Mouse (Mus musculus): ENCODE data around the gene Atad3a. TPM values are rescaled to one million over a fixed set of nuclear protein-coding genes. Genes with fewer than 3 reads are reported as not detected.

Atad3a gene
- total RNA-seq (2023), result 10 to 100 TPM; 14.9 to 15.3 TPM

DNA sequence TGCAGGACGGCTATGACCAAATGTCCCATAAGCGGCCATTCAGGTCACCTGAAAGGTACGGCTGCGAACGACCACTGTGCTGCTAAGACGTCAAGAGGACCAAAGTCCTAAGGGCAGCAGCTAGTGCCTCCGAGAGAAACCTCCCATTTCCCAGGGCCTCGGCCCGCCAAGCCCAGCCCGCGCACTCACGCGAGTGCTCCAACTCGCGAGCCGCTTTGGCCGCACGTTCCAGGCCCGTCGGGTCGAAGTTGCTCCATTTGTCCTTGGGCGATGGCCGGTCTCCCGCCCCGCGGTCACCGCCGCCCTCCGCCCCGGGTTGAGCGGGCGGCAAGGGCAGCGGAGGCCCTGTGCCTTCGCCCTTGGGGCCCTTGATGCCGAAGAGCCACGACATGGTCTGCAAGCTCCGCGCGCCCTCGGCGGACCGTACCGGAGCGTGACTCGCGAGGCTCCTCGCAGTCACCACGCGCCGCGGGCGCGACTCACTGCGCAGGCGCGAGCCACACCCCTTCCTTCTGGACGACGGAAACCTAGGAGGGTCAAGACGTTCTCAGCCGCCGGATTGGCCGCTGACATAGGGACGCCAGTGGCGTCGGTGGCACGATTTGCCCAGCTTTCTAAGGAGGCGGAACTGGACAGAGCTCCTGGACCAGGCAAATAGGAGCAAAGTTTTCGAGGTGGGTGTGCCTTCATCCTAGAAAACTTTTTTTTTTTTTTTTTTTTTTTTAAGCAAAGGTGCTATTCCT lies at the start of gene Atad3a:
TSS of gene Atad3a (minus strand) at position 481 of the 743 bp plus-strand sequence.

DNA sequence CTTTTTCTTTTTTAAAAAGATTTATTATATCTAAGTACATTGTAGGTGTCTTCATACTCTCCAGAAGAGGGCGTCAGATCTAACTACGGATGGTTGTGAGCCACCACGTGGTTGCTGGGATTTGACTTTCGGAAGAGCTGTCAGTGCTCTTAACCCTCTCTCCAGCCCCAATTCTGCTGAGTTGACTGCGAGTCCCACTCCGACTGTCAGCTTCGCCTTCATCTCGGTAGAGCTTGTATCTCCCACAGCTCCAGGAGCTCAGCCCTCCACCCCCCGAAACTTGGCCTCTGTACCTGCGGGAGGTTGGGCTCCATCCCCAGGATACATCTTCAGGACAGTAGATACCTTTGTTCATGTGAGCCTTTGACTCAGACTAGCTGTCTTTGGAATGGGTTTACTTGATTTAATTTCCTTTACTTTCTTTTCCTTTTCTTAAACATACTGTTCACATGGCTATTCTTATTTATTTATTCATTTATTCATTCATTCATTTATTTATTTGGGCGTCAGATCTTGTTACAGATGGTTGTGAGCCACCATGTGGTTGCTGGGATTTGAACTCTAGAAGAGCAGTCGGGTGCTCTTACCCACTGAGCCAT lies 41.9 kb upstream of the Atad3a start, which contains the start of gene Mrpl20:
TSS of gene Mrpl20 (plus strand) at position 138 of the 599 bp plus-strand sequence.

DNA sequence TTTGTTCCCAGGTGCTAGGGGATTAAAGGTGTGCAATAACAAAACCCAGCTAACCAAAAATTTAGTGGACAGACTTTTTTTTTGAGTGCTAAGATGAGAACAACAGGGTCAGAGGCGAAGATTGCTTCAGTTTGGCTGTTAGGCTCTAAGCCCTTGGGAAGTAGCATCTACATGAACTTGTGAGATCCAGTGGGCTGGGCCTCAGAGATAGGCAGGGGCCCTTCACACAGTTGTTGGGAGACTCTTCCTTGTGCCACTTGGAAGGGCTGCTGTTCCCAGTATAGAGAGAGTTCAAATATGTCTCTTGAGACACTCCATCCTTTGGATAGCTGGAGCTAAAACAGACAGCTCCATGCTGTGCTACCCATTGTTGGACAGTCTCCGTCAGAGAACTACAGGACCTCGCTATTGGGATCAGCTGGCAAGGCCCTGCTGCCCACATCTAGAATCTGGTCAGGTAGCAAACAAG lies 29.2 kb upstream of the Atad3a start, which contains the start of gene Ankrd65:
TSS of gene Ankrd65 (plus strand) at position 419 of the 469 bp plus-strand sequence.

DNA sequence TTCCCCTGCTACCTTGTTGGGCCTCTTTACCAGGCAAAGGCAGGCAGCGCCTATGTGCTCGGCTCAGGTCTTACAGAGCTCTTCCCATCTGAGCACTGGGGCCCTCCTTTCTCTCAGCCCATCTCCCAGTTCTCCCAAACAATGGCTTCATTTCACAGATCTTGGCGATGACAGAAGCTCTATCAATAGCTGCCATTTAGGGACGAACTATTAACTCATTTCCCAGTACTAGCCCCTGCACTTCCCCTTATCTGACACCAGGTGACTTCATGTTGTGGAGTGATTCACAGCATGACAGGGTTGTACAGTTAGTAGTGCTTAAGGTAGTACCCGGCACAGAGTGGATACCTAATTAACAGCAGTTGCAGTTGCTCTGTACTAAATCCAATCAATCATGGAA lies 24.9 kb upstream of the Atad3a start, which contains the start of gene Tmem88b:
TSS of gene Tmem88b (minus strand) at position 56 of the 400 bp plus-strand sequence.

GRCm38 (mm10) chr4:155774280-155774754 lies 13.4 kb upstream of the Atad3a start, which contains the start of gene Vwa1:
TSS of gene Vwa1 (minus strand) at chr4:155774698.

GRCm38 (mm10) chr4:155734350-155734941 lies 26.4 kb downstream of the Atad3a start, which contains the start of gene Tmem240:
TSS of gene Tmem240 (plus strand) at chr4:155734800.

DNA sequence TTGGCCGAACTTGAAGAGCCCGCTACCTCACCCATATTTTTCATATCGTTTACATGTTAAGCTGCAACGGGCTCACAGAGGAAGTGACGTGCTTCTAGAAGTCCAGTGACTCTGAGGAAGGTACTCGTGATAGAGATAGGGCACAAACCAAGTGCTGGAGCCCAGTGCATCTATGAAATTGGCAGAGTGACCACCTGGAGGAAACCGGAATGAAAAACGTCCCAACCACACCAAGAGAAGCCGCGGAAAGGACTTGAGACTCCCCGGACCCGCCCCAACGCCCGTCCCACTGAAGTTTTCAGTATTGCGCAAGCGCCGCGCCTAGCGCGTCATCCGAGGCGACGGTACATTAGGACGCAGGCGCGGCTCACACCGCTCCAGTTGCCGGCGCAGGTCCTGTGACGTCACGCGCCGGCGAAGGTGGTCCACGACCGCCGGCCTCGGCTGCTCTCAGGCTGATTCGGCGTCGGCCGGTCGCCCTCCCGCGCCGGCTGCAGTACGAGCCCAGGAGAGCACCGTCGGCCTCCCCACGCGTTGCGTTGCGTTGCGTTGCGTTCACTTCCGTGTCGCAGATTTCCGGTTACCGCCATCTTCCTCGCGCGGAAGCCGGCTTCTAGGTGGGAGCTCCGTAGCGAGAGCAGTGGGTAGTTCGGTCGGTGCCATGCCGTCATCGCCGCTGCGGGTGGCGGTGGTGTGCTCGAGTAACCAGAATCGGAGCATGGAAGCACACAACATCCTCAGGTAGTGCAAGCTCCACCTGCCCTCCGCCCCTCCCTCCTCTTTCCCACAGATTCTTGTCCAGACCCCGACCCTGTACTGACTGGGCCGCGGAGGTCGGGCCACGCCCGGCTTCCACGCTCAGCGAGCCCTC lies 55.9 kb downstream of the Atad3a start, which contains the start of gene Ssu72:
TSS of gene Ssu72 (plus strand) at position 80 of the 871 bp plus-strand sequence.

DNA sequence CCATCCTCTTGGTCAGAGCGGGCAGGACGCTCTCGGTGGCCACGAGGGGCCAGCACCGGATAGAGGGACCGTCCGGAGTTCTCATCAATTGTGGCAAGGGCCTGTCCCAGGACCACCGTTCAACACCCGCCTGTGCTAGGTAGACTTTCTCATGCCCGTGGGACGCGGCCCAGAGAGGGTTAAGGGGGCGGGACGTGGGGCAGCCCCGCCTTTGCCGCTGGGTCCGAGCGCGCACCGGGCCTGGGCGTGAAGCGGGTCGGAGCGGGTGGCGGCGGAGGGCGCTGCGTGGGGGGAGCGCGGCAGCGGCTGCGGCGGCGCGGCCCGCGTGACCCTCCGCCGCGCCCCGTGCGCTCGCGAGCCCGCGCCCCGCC lies 66.8 kb downstream of the Atad3a start, which contains the start of gene Fndc10:
TSS of gene Fndc10 (plus strand) at position 232 of the 371 bp plus-strand sequence.

Other genes starting within 250 kb of the Atad3a start
- 100 to 1,000 TPM; 330 to 334 TPM for gene Nadk, start 198.7 kb downstream of the Atad3a start, total RNA-seq (2023)
- gene Slc35e2, start 159.7 kb downstream of the Atad3a start, total RNA-seq (2023), result 10 to 100 TPM; 16.7 to 17.2 TPM
- gene Cdk11b, start 136.2 kb downstream of the Atad3a start, total RNA-seq (2023), result 100 to 1,000 TPM; 112 to 122 TPM
- not detected for gene Gm10563, start 115.7 kb downstream of the Atad3a start, total RNA-seq (2023)
- under 1 TPM; 0.39 to 0.75 TPM for gene Mmp23, start 107.7 kb downstream of the Atad3a start, total RNA-seq (2023)
- 10 to 100 TPM; 36.8 TPM for gene Mib2, start 91.9 kb downstream of the Atad3a start, total RNA-seq (2023)
- under 1 TPM; 0.49 to 0.57 TPM for gene Fndc10, start 66.8 kb downstream of the Atad3a start, total RNA-seq (2023)
- gene Ssu72, start 56.3 kb downstream of the Atad3a start, total RNA-seq (2023), result 10 to 100 TPM; 87.7 to 96.0 TPM
- under 1 TPM; 0.18 to 0.20 TPM for gene Tmem240, start 26.3 kb downstream of the Atad3a start, total RNA-seq (2023)
- under 1 TPM; 0.09 to 0.11 TPM for gene Vwa1, start 13.6 kb upstream of the Atad3a start, total RNA-seq (2023)
- not detected for gene Tmem88b, start 24.8 kb upstream of the Atad3a start, total RNA-seq (2023)
- not detected for gene Ankrd65, start 29.3 kb upstream of the Atad3a start, total RNA-seq (2023)
- 10 to 100 TPM; 47.8 to 55.1 TPM for gene Mrpl20, start 41.8 kb upstream of the Atad3a start, total RNA-seq (2023)
- 100 to 1,000 TPM; 114 to 134 TPM for gene Ccnl2, start 51.4 kb upstream of the Atad3a start, total RNA-seq (2023)
- 10 to 100 TPM; 81.9 to 91.0 TPM for gene Aurkaip1, start 70.2 kb upstream of the Atad3a start, total RNA-seq (2023)
- 1 to 10 TPM in 1 of 2 experiments, under 1 TPM in 1; 0.57 to 1.3 TPM for gene Mxra8, start 78.6 kb upstream of the Atad3a start, total RNA-seq (2023)
- 10 to 100 TPM; 43.2 to 47.3 TPM for gene Dvl1, start 86.3 kb upstream of the Atad3a start, total RNA-seq (2023)
- gene Tas1r3, start 102.3 kb upstream of the Atad3a start, total RNA-seq (2023), result 1 to 10 TPM; 2.5 to 2.7 TPM
- 10 to 100 TPM; 17.2 to 22.4 TPM for gene Cptp, start 108.3 kb upstream of the Atad3a start, total RNA-seq (2023)
- 10 to 100 TPM; 35.3 to 37.1 TPM for gene Ints11, start 108.5 kb upstream of the Atad3a start, total RNA-seq (2023)
- 10 to 100 TPM; 10.8 to 11.2 TPM for gene Pusl1, start 130.7 kb upstream of the Atad3a start, total RNA-seq (2023)
- 10 to 100 TPM; 59.6 to 69.9 TPM for gene Acap3, start 130.7 kb upstream of the Atad3a start, total RNA-seq (2023)
- gene Ube2j2, start 182.7 kb upstream of the Atad3a start, total RNA-seq (2023), result 10 to 100 TPM; 59.5 to 79.0 TPM
- gene C1qtnf12, start 201.2 kb upstream of the Atad3a start, total RNA-seq (2023), result 10 to 100 TPM; 30.9 to 60.7 TPM
- gene B3galt6, start 231.6 kb upstream of the Atad3a start, total RNA-seq (2023), result 1 to 10 TPM; 2.5 TPM
- 100 to 1,000 TPM; 107 to 110 TPM for gene Sdf4, start 231.8 kb upstream of the Atad3a start, total RNA-seq (2023)

Data from neutrophil, adult 83 days (primary cell).